Mouse (Mus musculus) kidney, embryonic 15.5 days (tissue): ENCODE data around the gene D17H6S53E. TPM values are rescaled to one million over a fixed set of nuclear protein-coding genes. Genes with fewer than 3 reads are reported as not detected.
"Not testable (repeated sequence)": the region's sequence is repeated elsewhere in the genome, so short reads cannot be mapped to it uniquely, and the experiment has no call there.

Experiments
- ATAC-seq: fragments of 200-750 bp; cut with Nextera tagmentation; replicated peaks from 2 replicates; pipeline ENCODE4 v1.8.0; 2017; ENCODE audit warnings: moderate TSS enrichment; ENCODE audit not compliant: low FRiP score
- H3K27ac ChIP-seq: fragments of 300-500 bp; sonication (generic); 2 replicates; pipeline ENCODE4 v1.5.1; 2015; ENCODE audit warnings: mild to moderate bottlenecking, inconsistent platforms
- H3K27me3 ChIP-seq: fragments of 300-500 bp; sonication (generic); 2 replicates; pipeline ENCODE4 v1.6.1; 2015; ENCODE audit warnings: inconsistent platforms
- H3K36me3 ChIP-seq: fragments of 300-500 bp; sonication (generic); 2 replicates; pipeline ENCODE4 v1.6.1; 2015; ENCODE audit warnings: inconsistent platforms
- H3K4me1 ChIP-seq: fragments of 300-500 bp; sonication (generic); 2 replicates; pipeline ENCODE4 v1.6.1; 2015; ENCODE audit warnings: inconsistent platforms
- H3K4me2 ChIP-seq: fragments of 300-500 bp; sonication (generic); 2 replicates; pipeline ENCODE4 v1.6.1; 2015; ENCODE audit warnings: moderate library complexity, mild to moderate bottlenecking, inconsistent platforms
- H3K4me3 ChIP-seq: fragments of 300-500 bp; sonication (generic); replicated peaks from 2 replicates; pipeline ENCODE4 v1.5.1; 2015; ENCODE audit warnings: mild to moderate bottlenecking, inconsistent platforms
- H3K9ac ChIP-seq: fragments of 300-500 bp; sonication (generic); 2 replicates; pipeline ENCODE4 v1.6.1; 2015; ENCODE audit warnings: mild to moderate bottlenecking, inconsistent platforms
- H3K9me3 ChIP-seq: fragments of 300-500 bp; sonication (generic); replicated peaks from 2 replicates; pipeline ENCODE4 v1.6.1; 2016; ENCODE audit warnings: inconsistent platforms
- WGBS: fragments of 180-500 bp; shearing (Covaris S2); methylation state at CpG from one replicate; pipeline ENCODE4 v1.1.7; 2015; ENCODE audit warnings: mixed read lengths; 5-methylcytosine and 5-hydroxymethylcytosine counted together
- polyA plus RNA-seq: library from polyadenylated mRNA; unstranded; fragments of >200 nt; fragmentation: Nextera tagmentation; extraction: Ambion mirVana; gene quantifications from 2 replicates; pipeline ENCODE4 v1.2.1, GENCODE M21; 2015

D17H6S53E gene
- polyA plus RNA-seq, 1 experiment from 2014 or later = 12.2 TPM

GRCm38 (mm10) chr17:35104079-35104478 is 22.1 kb upstream of the D17H6S53E start:
- no peak overlapping the region for H3K4me3 ChIP-seq
- H3K4me1 ChIP-seq = peaks cover 54% of the 10 kb centered on the region
- H3K27me3 ChIP-seq = no peaks in the 10 kb centered on the region
- no peak overlapping the region for H3K4me2 ChIP-seq
- 95% methylated on average over 7 of the region's 7 CpGs for WGBS
- H3K9me3 ChIP-seq = no peaks in the 10 kb centered on the region
- no peak overlapping the region for H3K9ac ChIP-seq
- no peak for ATAC-seq
- 0 out of 2 replicates have a peak overlapping the region, but pooled peaks have one; percentile 78 for H3K27ac ChIP-seq
- H3K36me3 ChIP-seq = peaks cover 46% of the 10 kb centered on the region

DNA sequence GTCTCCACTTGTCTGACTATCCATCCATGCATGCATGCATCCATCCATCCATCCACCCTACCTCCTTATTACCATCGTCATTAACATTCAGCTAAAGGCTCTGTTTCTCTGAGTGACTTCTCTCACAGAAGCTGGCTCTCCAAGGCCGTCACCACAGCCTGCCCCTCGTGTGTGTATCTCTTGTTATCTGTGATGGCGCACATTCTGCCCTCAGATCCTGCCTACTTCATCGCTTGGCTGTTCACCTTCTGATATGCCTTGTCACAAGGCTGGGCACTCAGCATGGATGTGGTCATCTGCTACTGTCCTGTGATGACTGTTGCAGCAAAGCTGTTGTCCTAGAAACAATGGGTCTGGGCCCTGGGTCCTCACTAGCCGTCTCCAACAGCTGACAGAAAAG is 21.4 kb upstream of the D17H6S53E start:
- Histone ChIP-seq H3K4me2 (no peak overlapping the region), H3K9ac (no peak overlapping the region), H3K27me3 (no peaks in the 10 kb centered on the region), H3K36me3 (peaks cover 39% of the 10 kb centered on the region), H3K27ac (no peak overlapping the region), H3K9me3 (no peaks in the 10 kb centered on the region), H3K4me1 (peaks cover 49% of the 10 kb centered on the region), H3K4me3 (no peak overlapping the region)
- 74% methylated on average over 6 of the region's 6 CpGs for WGBS
- ATAC-seq = no peak

GRCm38 (mm10) chr17:35105740-35106389 is 20.3 kb upstream of the D17H6S53E start:
- H3K36me3 ChIP-seq = peaks cover 29% of the 10 kb centered on the region
- peak overlapping the region; percentile 33; the same call in 1 of the 2 replicates for H3K9ac ChIP-seq
- H3K4me2 ChIP-seq = peak overlapping the region; percentile 50
- ATAC-seq = no peak
- no peaks in the 10 kb centered on the region for H3K9me3 ChIP-seq
- WGBS = 24% methylated on average over 13 of the region's 13 CpGs
- H3K27ac ChIP-seq = peak overlapping the region; percentile 41
- no peaks in the 10 kb centered on the region for H3K27me3 ChIP-seq
- H3K4me1 ChIP-seq = peaks cover 40% of the 10 kb centered on the region
- 0 out of 2 replicates have a peak overlapping the region, but pooled peaks have one; percentile 13 for H3K4me3 ChIP-seq

GRCm38 (mm10) chr17:35106522-35106921 is 19.7 kb upstream of the D17H6S53E start:
- Histone ChIP-seq H3K9ac (no peak overlapping the region; the same call in 1 of the 2 replicates), H3K27me3 (no peaks in the 10 kb centered on the region), H3K4me2 (no peak overlapping the region; the same call in 1 of the 2 replicates), H3K4me1 (peaks cover 34% of the 10 kb centered on the region), H3K27ac (peak overlapping the region; percentile 41), H3K9me3 (no peaks in the 10 kb centered on the region), H3K36me3 (peaks cover 23% of the 10 kb centered on the region), H3K4me3 (no peak overlapping the region)
- WGBS = 73% methylated on average over 3 of the region's 3 CpGs
- ATAC-seq = no peak

DNA sequence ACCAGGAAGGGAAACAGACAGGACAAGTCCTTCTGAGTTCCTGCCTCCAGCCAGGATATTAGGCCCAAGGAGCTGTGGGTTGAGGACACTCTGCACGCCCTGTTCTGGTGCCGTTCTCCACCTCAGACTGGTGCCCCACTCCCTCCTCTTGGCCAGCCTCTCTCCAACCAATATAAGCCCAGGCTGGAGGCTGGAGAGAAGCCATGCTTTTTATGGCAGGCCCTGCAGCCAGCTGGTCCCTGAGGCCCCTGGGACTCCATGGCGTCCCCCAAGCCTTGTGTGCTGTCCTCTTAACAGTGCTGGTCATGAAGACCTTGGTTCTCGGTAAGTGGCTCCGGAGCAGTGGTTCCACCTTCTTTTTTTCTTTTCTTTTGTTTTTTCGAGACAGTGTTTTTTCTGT is 18.1 kb upstream of the D17H6S53E start, which contains the start of gene Ly6g5c:
Gene Ly6g5c, plus strand, starts transcription at position 183 of the 400 bp plus-strand sequence.
- WGBS = 86% methylated on average over 6 of the region's 6 CpGs
- ATAC-seq = no peak

DNA sequence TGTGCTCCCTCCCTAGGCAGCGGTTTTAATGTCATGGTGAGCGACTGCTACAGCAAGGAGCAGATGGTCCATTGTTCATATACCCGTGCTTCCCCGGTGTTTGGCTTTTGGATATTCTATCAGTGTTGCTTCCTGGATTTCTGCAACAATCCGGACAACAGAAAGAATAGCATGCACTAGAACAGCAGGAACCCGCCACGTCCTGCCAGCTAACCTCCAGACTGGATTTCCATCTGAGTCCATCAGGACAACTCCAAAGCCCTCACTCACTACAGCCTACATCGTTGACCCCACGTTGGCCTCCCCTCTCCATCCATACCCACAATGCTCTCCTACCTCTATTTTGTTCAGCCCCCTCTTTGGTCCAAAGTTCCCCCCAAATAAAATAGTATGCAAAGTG is 14.4 kb upstream of the D17H6S53E start:
- Histone ChIP-seq H3K4me2 (no peak overlapping the region), H3K36me3 (peaks cover 26% of the 10 kb centered on the region), H3K4me1 (no peaks in the 10 kb centered on the region), H3K9ac (no peak overlapping the region), H3K27me3 (no peaks in the 10 kb centered on the region), H3K27ac (no peak overlapping the region), H3K9me3 (no peaks in the 10 kb centered on the region), H3K4me3 (no peak overlapping the region)
- WGBS = 76% methylated on average over 9 of the region's 9 CpGs
- no peak for ATAC-seq

More for the DNA sequence above, 18.1 kb upstream of the D17H6S53E start, which contains the start of gene Ly6g5c:
- no peaks in the 10 kb centered on the region for H3K9me3 ChIP-seq
- H3K4me3 ChIP-seq = no peak within 1 kb of the TSS
- H3K36me3 ChIP-seq = peaks cover 7% of the 10 kb centered on the region
- no peaks in the 10 kb centered on the region for H3K27me3 ChIP-seq
- no peak within 1 kb of the TSS for H3K27ac ChIP-seq
- no peak within 1 kb of the TSS for H3K9ac ChIP-seq
- H3K4me2 ChIP-seq = no peak within 1 kb of the TSS
- peaks cover 19% of the 10 kb centered on the region for H3K4me1 ChIP-seq

DNA sequence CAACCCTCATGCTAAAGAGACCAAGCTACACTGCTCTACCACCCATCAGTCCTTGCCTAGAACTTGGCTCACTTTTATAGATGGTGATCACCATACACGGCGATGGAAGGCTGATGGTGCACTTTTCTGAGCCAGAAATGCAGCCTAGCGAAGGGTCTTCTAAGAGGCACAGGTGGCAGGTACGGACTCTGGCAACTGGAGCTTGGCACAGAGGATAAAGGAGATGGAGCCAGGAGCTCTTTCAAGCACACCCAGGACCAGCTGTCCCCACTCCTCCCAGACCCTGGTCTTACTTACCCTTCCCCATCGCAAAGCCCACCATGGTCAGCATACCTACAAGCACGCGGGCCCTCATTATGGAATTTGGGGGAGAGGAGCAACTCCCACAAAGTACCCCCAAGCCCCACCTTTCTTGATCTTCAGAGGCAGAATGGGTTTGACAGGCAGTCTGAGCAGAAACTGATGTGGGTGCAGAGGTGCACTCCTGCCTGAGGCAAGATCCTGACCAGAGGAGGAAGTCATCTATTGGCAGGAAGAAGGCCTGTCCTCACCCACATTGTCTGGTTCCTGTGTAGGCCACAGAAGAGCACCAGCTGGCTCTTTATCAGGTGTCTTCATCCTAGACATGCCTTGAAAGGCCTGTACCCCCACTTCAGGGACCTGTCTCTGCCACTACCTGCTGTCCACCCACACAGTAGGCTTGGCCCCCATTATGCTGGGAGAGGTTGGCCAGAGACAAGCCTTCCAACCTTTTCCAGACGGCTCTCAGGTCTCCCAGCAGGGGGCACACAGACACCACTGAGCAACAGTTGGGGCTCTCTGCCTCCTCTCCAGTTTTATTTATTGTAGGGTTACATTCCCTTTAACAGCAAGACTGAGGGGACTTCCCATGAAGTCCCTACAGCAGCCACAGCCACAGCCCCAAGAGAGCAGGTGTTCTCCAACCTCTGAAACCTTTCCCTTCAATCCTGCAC is 10.8 kb upstream of the D17H6S53E start, which contains the start of gene Ly6g5b:
Gene Ly6g5b, minus strand, starts transcription at position 383 of the 974 bp plus-strand sequence.
- no peaks in the 10 kb centered on the region for H3K9me3 ChIP-seq
- no peak for ATAC-seq
- no peak within 1 kb of the TSS for H3K4me2 ChIP-seq
- 82% methylated on average over 8 of the region's 8 CpGs for WGBS
- no peaks in the 10 kb centered on the region for H3K27me3 ChIP-seq
- H3K36me3 ChIP-seq = peaks cover 57% of the 10 kb centered on the region
- no peak within 1 kb of the TSS for H3K27ac ChIP-seq
- H3K4me1 ChIP-seq = peaks cover 9% of the 10 kb centered on the region
- no peak within 1 kb of the TSS for H3K4me3 ChIP-seq
- H3K9ac ChIP-seq = no peak within 1 kb of the TSS

DNA sequence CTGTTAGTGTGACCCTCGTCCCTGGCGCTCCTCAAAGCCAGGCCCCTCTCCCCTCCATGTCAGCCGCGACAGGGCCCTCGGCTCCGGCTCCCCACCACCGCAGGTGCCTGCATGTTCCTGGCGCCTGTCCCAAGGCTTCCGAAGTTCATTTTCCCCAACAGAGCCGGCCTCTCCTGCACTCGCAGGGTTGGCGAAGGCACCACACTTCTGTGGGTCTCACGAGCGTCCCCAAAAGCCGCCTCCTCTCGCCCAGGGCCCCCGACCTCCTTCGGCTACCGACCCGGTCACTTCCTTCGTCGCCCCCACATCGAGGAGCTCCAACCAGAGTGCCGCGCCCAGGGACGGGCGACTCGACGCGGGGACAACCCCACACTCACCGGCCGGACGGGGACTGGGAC is 5.4 kb upstream of the D17H6S53E start:
- peak overlapping the region; percentile 85 for H3K27ac ChIP-seq
- WGBS = under 1% methylated on average over 33 of the region's 33 CpGs

DNA sequence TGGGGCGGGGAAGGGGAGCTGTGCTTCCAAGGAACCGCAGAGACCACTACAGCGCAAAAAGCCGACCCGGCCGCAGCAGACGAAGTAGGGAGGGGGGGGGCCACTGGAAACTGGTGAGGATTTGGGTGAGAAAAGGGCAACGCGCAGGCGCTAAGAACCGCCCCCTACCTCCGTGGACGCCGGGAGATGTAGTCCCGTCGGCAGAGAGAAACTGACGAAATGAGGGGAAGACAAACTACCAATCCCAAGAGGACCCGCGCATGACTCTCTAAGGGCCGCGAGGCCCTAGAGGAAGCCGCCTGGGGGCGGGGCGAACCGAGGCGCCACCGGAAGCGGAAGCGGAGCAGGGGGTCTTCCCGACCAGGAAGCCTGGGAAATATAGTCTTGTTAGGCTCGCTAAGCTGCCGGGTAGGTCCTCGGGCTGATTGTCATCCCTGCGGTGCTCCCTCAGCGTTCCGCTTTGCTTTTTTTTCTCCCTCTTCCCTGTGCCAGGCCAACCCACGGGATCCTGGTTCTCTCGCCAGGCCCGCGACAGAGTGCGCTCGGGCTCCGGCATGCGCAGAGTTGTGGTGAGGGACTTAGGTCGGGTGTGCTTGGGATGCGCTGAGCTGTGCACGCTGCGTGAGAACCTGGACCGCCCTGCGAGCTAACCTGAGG is 4.9 kb upstream of the D17H6S53E start, which contains the start of gene Gpank1:
Gene Gpank1, plus strand, starts transcription at position 313 of the 657 bp plus-strand sequence.
- Histone ChIP-seq H3K4me1 (peaks cover 35% of the 10 kb centered on the region), H3K4me2 (peak within 1 kb of the TSS; percentile 96), H3K4me3 (peak within 1 kb of the TSS; percentile 97), H3K36me3 (peaks cover 56% of the 10 kb centered on the region), H3K9me3 (no peaks in the 10 kb centered on the region), H3K9ac (peak within 1 kb of the TSS; percentile 98), H3K27me3 (no peaks in the 10 kb centered on the region), H3K27ac (peak within 1 kb of the TSS; percentile 94)
- WGBS = under 1% methylated on average over 50 of the region's 50 CpGs
- peak; percentile 94 for ATAC-seq

More for the DNA sequence above, 5.4 kb upstream of the D17H6S53E start:
- Histone ChIP-seq H3K9me3 (no peaks in the 10 kb centered on the region), H3K9ac (peak overlapping the region; percentile 98), H3K4me1 (peaks cover 30% of the 10 kb centered on the region), H3K4me2 (peak overlapping the region; percentile 96), H3K36me3 (peaks cover 61% of the 10 kb centered on the region), H3K4me3 (peak overlapping the region; percentile 97), H3K27me3 (no peaks in the 10 kb centered on the region)
- peak; percentile 27 for ATAC-seq

DNA sequence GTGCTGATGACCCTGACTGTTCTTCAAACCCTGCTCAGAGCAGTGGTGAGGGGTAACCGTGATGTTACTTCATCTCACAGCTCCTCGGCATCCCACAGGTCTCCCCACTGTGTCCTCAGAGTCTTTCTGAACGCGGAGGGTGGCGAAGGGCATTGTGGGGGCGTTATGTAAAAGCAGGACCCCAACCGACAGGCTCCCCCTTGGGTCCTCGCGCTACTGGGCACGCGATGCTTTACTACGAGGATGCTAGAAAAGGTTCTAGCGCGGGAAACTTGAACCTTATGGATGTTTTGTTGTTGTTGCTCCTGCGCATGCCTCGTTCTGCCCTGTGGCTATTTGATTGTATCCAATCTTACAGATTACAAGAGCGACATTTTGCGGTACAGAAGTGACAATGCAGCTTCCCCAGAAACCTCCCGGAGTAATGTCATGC is 4.3 kb upstream of the D17H6S53E start, which contains the start of gene Csnk2b:
Gene Csnk2b, minus strand, starts transcription at position 183 of the 433 bp plus-strand sequence.
- Histone ChIP-seq H3K4me1 (peaks cover 41% of the 10 kb centered on the region), H3K27ac (peak within 1 kb of the TSS; percentile 94), H3K9me3 (no peaks in the 10 kb centered on the region), H3K4me3 (peak within 1 kb of the TSS; percentile 97), H3K4me2 (peak within 1 kb of the TSS; percentile 96), H3K27me3 (no peaks in the 10 kb centered on the region), H3K36me3 (peaks cover 51% of the 10 kb centered on the region), H3K9ac (peak within 1 kb of the TSS; percentile 98)
- ATAC-seq = no peak; the same call in 1 of the 2 replicates
- 0% methylated on average over 19 of the region's 19 CpGs for WGBS

- not testable (repeated sequence) for H3K4me3 ChIP-seq, ATAC-seq, H3K9me3 ChIP-seq, H3K4me2 ChIP-seq, H3K27ac ChIP-seq, H3K9ac ChIP-seq, H3K27me3 ChIP-seq
- Histone ChIP-seq H3K36me3 (peaks cover 44% of the 10 kb centered on the region), H3K4me1 (peaks cover 52% of the 10 kb centered on the region)
- WGBS = 88% methylated on average over 9 of the region's 9 CpGs
Measured at GRCm38 (mm10) chr17:35123287-35123686, 2.9 kb upstream of the D17H6S53E start.
